Mouse (Mus musculus): ENCODE results near the gene Rims1.

Gene Rims1

GRCm38 (mm10) chr1:22805726-22806625 is at the start of gene Rims1:
Gene Rims1, minus strand, starts transcription at chr1:22805994.
- DNase-seq (ENCODE audit: low spot score in 2 of 2): peak in 1 of 2 experiments; percentile 10

- no peak for DNase-seq (ENCODE audit: low spot score in 2 of 2)
These were observed 867 bp upstream of the Rims1 start for GRCm38 (mm10) chr1:22806626-22807096.

GRCm38 (mm10) chr1:22805025-22805725 is 619 bp downstream of the Rims1 start:
- DNase-seq (ENCODE audit: low spot score in 2 of 2): no peak

- no peak for DNase-seq (ENCODE audit: low spot score in 2 of 2)
These were observed 1.5 kb downstream of the Rims1 start for GRCm38 (mm10) chr1:22804148-22804885.

GRCm38 (mm10) chr1:22803471-22803870 is 2.3 kb downstream of the Rims1 start:
- no peak for DNase-seq (ENCODE audit: low spot score in 2 of 2)

- DNase-seq (ENCODE audit: low spot score in 2 of 2): peak; percentile 20 to 32
These were observed 5.5 kb downstream of the Rims1 start for GRCm38 (mm10) chr1:22800276-22800675.

- no peak for DNase-seq (ENCODE audit: low spot score in 2 of 2)
These were observed 8.7 kb downstream of the Rims1 start for GRCm38 (mm10) chr1:22797091-22797490.

GRCm38 (mm10) chr1:22789391-22789909 is 16.3 kb downstream of the Rims1 start:
- no peak for DNase-seq (ENCODE audit: low spot score in 2 of 2)

- DNase-seq (ENCODE audit: low spot score in 2 of 2): no peak
These were observed 18.2 kb downstream of the Rims1 start for GRCm38 (mm10) chr1:22787616-22788015.

GRCm38 (mm10) chr1:22770530-22771254 is 35.1 kb downstream of the Rims1 start:
- no peak for DNase-seq (ENCODE audit: low spot score in 2 of 2)

GRCm38 (mm10) chr1:22763376-22763775 is 42.4 kb downstream of the Rims1 start:
- DNase-seq (ENCODE audit: low spot score in 2 of 2): no peak

- no peak for DNase-seq (ENCODE audit: low spot score in 2 of 2)
These were observed 43.0 kb downstream of the Rims1 start for GRCm38 (mm10) chr1:22762780-22763179.

GRCm38 (mm10) chr1:22750536-22750935 is 55.3 kb downstream of the Rims1 start:
- DNase-seq (ENCODE audit: low spot score in 2 of 2): no peak

GRCm38 (mm10) chr1:22744655-22745054 is 61.1 kb downstream of the Rims1 start:
- DNase-seq (ENCODE audit: low spot score in 2 of 2): no peak

GRCm38 (mm10) chr1:22737491-22737890 is 68.3 kb downstream of the Rims1 start:
- DNase-seq (ENCODE audit: low spot score in 2 of 2): no peak

GRCm38 (mm10) chr1:22734429-22734828 is 71.4 kb downstream of the Rims1 start:
- DNase-seq (ENCODE audit: low spot score in 2 of 2): no peak

- DNase-seq (ENCODE audit: low spot score in 2 of 2): no peak
These were observed 72.5 kb downstream of the Rims1 start for GRCm38 (mm10) chr1:22733281-22733680.

- no peak for DNase-seq (ENCODE audit: low spot score in 2 of 2)
These were observed 77.6 kb downstream of the Rims1 start for GRCm38 (mm10) chr1:22728207-22728606.

- no peak for DNase-seq (ENCODE audit: low spot score in 2 of 2)
These were observed 84.1 kb downstream of the Rims1 start for GRCm38 (mm10) chr1:22721706-22722105.

GRCm38 (mm10) chr1:22720714-22721113 is 85.1 kb downstream of the Rims1 start:
- no peak for DNase-seq (ENCODE audit: low spot score in 2 of 2)

GRCm38 (mm10) chr1:22709461-22709860 is 96.3 kb downstream of the Rims1 start:
- DNase-seq (ENCODE audit: low spot score in 2 of 2): no peak

Data from urinary bladder, postnatal 36 days (tissue).